Mouse (Mus musculus) urinary bladder, postnatal 0 days (tissue): ENCODE measurements around the gene Slc12a7. TPM values are rescaled to one million over a fixed set of nuclear protein-coding genes. Genes with fewer than 3 reads are reported as not detected.

Experiments used
- polyA plus RNA-seq: library from polyadenylated mRNA; unstranded; fragments of >200 nt; fragmentation: Nextera tagmentation; extraction: Ambion mirVana; gene quantifications from 2 replicates; pipeline ENCODE4 v1.2.1, GENCODE M21; 2015

Slc12a7 gene
- polyA plus RNA-seq: 6.9 and 7.4 TPM in 2 replicates

DNA sequence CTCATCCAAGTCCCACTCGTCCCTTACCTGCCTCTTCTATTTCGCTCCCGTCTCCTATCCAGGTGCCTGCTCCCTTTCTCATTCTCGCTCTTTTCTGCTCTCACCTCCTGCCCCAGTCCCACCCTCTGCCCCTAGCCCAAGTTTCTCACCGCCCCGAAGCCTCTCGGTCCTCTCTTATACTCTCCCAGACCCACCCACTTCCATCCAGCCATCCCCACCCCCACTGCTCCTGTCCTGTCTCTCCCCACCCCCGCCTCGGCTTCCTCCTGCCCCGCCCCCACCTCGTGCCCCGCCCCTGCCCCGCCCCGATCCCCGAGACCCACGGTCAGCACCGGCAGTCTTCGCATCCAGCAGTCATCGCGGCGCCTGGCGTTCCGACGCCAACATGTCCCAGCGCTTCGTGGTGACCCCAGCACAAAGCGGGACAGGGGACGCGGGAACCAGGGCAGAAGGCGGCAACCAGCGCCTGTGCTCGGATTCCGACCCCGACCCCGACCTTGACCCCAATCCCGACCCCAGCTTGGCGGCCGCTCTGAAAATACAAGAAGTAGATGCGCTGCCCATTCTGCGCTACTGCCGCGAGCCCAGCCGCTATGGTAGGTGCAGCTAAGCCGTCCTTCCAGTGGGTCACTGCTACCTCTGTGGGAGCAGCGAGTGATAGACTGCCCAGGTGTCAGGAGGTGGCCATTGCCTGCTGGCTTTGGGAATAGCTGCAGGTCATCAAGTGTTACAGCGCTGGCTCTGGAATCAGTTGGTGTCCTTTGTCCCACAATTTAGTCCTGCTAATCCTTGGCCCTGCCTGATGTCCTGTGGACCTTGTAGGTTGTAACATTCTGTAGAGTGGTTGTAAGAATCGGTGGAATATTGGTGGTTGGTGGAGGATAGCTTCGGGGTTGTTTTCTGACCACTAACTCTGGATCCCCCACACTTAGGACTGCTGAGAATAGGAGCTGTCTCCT is at the start of gene Slc12a7:
TSS of gene Slc12a7 (plus strand) at position 353 of the 959 bp plus-strand sequence.

DNA sequence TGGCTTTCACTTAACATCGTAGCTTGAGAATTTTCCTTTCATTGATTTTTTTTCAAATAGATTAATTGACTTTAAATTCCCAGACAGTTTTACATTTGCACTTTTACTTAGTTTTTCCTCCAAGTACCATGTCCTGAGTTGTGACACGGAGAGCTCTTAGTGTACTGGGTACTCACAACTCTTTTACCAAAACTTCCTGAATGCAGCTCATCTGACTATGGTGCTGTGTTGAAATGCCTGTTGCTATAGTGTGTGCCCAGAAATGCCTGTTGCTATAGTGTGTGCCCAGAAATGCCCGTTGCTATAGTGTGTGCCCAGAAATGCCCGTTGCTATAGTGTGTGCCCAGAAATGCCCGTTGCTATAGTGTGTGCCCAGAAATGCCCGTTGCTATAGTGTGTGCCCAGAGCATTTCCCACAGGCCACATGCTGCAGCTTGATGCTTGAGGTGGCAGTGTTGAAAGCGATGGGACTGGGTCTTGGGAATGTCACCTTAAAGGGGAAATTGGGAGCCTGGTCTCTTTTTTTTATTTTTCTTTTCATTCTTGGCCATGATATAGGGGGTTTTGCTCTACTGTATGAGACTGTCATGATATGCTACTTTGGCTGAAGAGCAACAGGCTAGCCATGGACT is 28.1 kb upstream of the Slc12a7 start, which contains the start of gene Slc6a19:
TSS of gene Slc6a19 (minus strand) at position 172 of the 632 bp plus-strand sequence.

DNA sequence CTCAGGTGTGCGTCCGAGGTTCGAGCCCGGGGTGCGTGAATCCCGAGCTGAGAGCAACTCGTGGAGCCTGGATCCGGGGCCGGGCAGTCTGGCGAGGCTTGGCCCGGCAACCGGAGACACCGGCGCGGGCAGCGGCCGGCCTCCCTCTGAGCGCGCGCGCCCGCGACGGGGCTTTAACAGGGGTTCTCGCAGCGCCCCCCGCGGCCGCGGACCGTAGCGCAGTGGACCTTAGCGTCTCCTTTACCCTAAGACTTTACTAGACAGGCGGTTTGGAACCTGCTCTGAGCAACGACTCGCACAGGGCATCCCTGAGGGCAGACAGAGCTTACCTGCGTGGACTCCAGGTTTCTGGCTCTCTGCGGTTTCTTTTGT is 114.6 kb downstream of the Slc12a7 start, which contains the start of gene Nkd2:
TSS of gene Nkd2 (minus strand) at position 167 of the 372 bp plus-strand sequence.

Other genes with a start within 250 kb of the Slc12a7 start
- gene Slc6a3, start 196.3 kb upstream of the Slc12a7 start, polyA plus RNA-seq: 0.06 TPM in 1 of 2 replicates, not detected in the other
- 94.2 and 107 TPM in 2 replicates for gene Clptm1l, start 129.1 kb upstream of the Slc12a7 start, polyA plus RNA-seq
- gene Tert, start 106.2 kb upstream of the Slc12a7 start, polyA plus RNA-seq: 0.96 and 0.99 TPM in 2 replicates
- 0.34 and 0.99 TPM in 2 replicates for gene Slc6a18, start 55.1 kb upstream of the Slc12a7 start, polyA plus RNA-seq
- gene Slc6a19, start 28.2 kb upstream of the Slc12a7 start, polyA plus RNA-seq: 0.10 and 0.12 TPM in 2 replicates
- 42.0 and 44.6 TPM in 2 replicates for gene Nkd2, start 114.5 kb downstream of the Slc12a7 start, polyA plus RNA-seq
- 10.3 and 11.8 TPM in 2 replicates for gene Trip13, start 204.7 kb downstream of the Slc12a7 start, polyA plus RNA-seq
- 26.8 and 30.6 TPM in 2 replicates for gene Brd9, start 204.7 kb downstream of the Slc12a7 start, polyA plus RNA-seq
- gene Zdhhc11, start 230.8 kb downstream of the Slc12a7 start, polyA plus RNA-seq: not detected in 2 replicates